Mouse (Mus musculus) adrenal gland, adult (tissue): ENCODE data around the gene Kdelr2.

Experiments
- DNase-seq, 2 experiments: peaks; one replicate each; pipeline ENCODE4 v3.0.0; 2022 to 2023; ENCODE audit warnings: low spot score in 1 of 2; ENCODE audit not compliant: inconsistent age in 2 of 2

The Kdelr2 gene

GRCm38 (mm10) chr5:143400501-143400900 lies 3.1 kb upstream of the Kdelr2 start:
- DNase-seq = no peak

- DNase-seq = no peak
These were observed 2.1 kb upstream of the Kdelr2 start for GRCm38 (mm10) chr5:143401556-143401955.

DNA sequence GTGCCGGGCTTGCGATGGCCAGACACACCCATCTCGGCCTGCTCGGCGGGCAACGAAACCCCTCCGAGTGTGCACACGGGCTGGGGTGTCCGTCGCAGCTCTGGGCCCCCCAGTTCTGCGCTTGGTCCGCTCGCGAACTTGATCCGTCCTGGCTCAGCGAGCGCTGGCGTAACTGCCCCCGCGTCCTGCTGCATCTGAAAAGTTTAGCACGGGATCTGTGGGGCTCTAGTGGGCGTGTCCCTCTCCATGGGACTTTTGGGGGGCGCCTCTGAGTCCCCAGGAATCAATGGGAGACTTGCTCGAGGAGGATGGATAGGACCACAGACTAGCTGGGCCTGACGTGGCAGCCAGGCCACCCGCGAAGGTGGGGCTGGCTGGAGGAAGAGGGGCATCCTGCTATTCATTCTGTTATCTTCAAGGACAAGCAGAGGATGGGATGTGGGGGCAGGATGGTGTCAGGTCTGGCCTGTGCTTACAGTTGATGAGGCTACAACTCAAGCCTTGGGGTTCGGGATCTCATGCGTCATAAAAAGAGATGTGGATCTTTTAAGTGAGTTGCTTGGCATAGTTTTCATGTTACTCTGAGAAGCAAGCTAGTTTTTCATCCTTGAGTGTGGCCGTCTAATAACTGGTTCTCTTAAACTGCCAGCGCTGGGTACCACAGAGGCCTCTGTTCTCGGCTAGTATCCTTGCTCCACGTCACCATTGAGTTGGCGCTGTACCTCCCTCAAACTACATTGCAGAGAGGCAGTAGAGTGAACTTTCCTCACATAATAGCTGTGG lies 701 bp downstream of the Kdelr2 start:
- DNase-seq = no peak

- DNase-seq = no peak
These were observed 1.6 kb downstream of the Kdelr2 start for GRCm38 (mm10) chr5:143405200-143405599.

- no peak for DNase-seq
These were observed 2.9 kb downstream of the Kdelr2 start for GRCm38 (mm10) chr5:143406548-143406947.

- no peak for DNase-seq
These were observed 5.6 kb downstream of the Kdelr2 start for GRCm38 (mm10) chr5:143409239-143409638.

- DNase-seq = no peak
These were observed 7.3 kb downstream of the Kdelr2 start for GRCm38 (mm10) chr5:143410841-143411395.

- DNase-seq = no peak
These were observed 17.8 kb downstream of the Kdelr2 start for GRCm38 (mm10) chr5:143421484-143421883.

- no peak for DNase-seq
These were observed 19.4 kb downstream of the Kdelr2 start for GRCm38 (mm10) chr5:143422990-143423389.

DNA sequence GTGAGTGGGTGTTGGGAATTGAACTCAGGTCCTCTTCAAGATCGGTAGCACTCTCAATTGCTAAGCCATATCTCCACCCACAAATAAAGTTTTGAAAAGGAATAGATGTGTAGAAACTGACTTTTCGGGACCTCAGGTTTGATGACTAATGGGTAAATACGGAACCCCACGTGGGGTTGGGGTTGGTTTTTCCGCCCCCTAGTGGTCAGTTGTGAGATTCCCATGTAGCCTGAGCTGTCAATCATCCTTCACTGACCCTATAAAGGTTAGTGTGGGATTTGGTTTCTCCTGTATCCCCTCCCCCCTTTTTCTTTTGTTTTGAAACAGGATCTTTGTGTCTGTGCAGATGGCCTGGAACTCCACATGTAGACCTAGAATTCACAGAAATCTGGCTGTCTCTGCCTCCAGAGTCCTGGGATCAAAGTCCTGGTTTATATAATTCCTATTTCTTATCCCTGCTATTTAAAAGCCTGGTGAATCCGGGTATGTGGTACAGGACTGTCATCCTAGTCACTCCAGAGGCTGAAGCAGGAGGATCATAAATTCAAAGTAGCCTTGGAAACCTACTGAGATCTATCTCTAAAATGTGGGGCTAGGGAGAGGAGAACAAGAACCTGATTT lies 20.4 kb downstream of the Kdelr2 start:
- peak; percentile 61 to 89 for DNase-seq

- DNase-seq = peak; percentile 66 to 90
These were observed 30.8 kb downstream of the Kdelr2 start for GRCm38 (mm10) chr5:143434421-143434820.

GRCm38 (mm10) chr5:143441298-143441697 lies 37.7 kb downstream of the Kdelr2 start:
- no peak for DNase-seq

- no peak for DNase-seq
These were observed 38.1 kb downstream of the Kdelr2 start for GRCm38 (mm10) chr5:143441753-143442152.

- DNase-seq = peak in 1 of 2 experiments; percentile 7
These were observed 60.0 kb downstream of the Kdelr2 start for GRCm38 (mm10) chr5:143463671-143464070.

DNA sequence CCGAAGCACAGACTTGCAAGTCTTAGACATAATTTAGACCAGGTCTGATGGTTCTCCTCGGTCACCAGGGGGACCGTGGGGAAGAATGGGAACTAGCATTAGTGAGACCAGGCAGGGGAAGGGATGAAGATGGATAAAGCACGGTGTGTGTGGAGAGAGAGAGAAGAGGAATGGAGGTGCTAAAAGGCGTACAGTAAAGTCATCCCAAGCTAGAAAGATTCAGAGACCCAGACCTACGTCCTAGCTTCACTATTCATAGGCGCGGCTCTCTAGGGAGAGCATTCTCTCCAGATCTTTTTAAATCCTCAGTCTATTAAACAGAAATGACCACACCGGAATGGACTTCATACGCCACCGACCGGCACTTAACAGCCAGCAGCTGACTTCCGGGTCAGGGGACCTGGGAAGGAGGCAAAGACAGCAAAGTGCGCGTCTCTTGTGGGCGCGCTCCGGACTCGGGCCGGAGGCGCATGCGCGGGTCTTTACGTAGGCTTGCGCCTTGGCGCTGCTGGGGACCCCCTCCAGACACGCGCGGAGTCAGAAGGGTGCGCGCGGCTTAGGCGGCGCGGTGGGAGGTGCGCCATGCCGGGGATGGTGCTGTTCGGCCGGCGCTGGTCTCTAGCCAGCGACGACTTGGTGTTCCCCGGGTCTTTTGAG lies 60.6 kb downstream of the Kdelr2 start, which contains the start of gene Daglb:
TSS of gene Daglb (plus strand) at position 485 of the 657 bp plus-strand sequence.
- DNase-seq = peak; percentile 92 to 95

- DNase-seq = no peak
These were observed 61.1 kb downstream of the Kdelr2 start for GRCm38 (mm10) chr5:143464757-143465118.

GRCm38 (mm10) chr5:143465156-143466085 lies 61.8 kb downstream of the Kdelr2 start:
- peak in 1 of 2 experiments; percentile 6 for DNase-seq

- peak in 1 of 2 experiments; percentile 3 for DNase-seq
These were observed 63.4 kb downstream of the Kdelr2 start for GRCm38 (mm10) chr5:143466891-143467669.

DNA sequence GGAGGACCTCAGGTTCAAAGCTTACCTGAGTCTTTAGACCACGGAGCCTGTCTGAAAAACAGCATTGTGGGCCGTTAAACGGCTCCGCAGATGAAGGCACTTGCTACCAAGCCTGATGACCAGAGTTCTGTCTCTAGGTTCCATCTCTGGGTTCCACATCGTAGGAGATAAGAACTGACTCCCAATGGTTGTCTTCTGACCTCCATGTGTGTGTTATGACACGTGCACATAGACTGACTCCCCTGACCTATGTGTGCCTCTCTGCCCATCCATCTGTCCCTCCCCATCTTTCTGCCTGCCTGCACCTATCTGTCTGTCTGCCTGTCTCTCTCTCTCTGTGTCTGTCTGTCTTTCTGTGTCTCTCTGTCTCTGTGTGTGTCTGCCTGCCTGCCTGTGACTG lies 64.3 kb downstream of the Kdelr2 start:
- DNase-seq = peak in 1 of 2 experiments; percentile 2

DNA sequence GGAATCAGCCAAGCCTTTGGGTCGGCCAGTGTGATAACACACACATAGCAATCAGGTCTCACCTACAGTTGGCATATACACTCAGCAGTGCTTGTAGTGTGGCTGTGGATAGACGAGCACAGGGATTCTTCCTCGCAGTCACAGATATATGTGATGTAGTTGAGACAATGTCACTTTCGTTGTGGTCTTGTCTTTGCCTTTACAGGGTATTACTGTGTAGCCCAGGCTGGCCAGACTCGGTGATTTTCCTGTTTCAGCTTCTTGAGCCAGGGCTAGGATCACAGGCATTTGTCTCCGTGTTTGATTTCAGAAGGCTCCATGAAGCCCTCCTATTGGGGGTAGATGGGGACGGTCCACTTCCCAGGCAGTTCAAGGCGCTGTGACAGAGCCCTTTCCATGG lies 66.0 kb downstream of the Kdelr2 start:
- DNase-seq = peak in 1 of 2 experiments; percentile 2
